Mouse (Mus musculus): ENCODE measurements around the gene Rasl10b.

Rasl10b gene

DNA sequence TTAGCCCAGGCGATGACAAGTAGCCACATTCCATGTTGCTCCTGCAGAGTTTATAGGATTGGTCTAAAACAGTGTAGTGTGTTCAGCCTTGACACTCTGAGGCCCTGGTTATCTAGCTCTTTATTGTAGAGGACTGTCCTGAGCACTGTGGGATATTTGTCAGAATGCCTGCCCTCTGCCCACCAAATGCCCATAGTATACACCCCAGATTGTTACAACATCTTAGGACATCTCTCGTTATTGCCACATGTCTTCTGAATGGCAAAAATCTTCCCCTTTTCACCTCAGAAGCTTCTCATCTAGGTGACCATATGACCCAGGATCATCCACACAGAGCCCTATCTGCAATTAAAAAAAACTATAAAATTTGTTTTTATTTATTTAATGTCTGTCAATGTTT lies 23.6 kb downstream of the Rasl10b start:
- DNase-seq (ENCODE audit: low spot score in 2 of 2): no peak

DNA sequence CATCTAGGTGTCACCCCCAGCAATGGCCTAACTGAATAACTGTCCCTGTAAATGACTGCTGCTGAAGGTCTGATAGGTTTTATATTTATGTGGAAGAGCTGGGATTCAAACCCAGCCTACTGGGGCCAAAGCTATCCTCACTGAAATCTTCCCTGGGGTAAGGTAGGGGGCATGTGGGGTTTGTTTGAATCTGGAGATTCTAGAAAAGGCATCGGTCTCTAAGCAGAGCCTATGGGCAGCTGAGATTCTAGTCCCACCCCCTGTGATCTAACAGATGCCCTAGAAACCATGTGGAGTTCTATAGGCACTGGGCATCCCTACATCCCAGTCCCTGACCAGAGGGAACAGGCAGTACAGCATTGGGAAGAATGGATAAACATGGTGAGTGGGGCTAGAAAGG lies 28.4 kb downstream of the Rasl10b start, which contains the start of gene 1700020L24Rik:
Gene 1700020L24Rik, plus strand, starts transcription at position 301 of the 400 bp plus-strand sequence.
- no peak for DNase-seq (ENCODE audit: low spot score in 2 of 2)

DNA sequence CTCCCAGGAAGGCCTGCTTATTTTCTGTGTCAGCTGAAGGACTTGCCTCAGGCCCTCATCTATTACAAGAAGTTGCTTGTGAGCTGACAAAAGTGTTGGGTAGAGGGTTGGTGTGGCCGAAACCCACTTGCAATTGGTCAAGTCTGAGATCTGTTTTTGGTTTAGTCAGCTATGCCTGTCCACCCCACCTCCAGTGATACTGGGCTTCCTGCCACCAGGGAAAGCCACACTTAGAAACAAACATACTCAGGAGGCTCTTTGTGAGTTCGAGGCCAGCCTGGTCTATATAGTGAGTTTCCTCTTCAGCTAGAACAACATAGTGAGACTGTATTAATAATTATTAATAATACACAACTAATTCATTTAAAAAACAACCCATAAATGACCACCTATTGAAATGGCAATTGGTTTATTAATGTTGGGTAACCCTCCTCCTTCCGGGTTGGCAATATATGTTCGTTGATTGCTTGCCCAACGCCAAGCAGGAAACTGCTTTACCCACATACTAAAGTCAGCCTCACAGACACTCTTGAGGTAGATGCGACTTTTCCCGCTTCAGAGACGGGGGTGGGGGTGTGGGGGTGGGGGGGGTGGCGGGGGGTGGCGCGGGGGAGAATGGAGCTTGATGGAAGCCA lies 30.6 kb downstream of the Rasl10b start:
- DNase-seq (ENCODE audit: low spot score in 2 of 2): no peak

DNA sequence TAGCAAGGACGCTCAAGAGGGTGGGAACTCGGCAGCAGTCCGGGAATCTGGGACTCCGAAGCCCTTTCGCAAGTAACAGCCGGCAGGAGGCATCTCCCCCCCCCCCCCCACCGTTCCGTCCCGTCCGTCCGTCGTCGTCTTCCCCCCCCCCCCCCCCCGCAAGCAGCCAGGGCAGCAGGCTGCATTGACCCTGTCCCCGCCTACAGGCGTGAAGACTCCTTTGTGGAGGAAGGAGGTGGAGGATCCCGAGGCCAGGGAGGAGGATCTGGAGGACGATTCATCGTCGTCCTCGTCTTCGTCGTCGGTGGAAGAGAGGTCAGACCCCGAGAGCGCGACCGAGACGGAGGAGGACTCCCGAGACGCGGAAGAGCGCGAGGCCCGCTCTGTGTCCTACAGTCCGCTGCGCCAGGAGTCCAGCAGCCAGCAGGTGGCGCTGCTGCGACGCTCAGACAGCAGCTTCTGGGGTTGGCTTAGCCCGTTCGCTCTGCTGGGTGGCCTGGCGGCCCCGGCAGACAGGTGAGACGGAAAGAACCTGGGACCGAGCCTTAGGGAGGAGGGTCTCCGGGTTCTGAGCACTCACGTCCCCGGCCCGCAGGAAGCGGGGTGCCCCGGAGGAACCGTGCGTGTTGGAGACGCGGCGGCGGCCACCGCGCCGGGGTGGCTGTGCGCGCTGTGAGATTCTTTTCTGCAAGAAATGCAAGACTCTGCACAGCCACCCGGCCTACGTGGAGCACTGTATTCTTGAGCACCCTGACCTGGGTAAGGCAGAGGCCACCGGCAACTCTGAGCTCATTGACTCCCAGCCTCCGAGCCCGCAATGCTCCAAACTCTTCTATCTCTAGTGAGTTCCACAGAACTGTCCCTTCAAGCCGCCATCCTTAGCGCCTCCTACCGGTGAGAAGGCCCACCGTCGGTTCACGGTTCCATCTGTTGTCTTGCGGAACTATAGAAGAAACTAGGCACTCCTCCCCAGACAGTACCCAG lies 31.4 kb downstream of the Rasl10b start:
- DNase-seq (ENCODE audit: low spot score in 2 of 2): peak; percentile 81 to 84

DNA sequence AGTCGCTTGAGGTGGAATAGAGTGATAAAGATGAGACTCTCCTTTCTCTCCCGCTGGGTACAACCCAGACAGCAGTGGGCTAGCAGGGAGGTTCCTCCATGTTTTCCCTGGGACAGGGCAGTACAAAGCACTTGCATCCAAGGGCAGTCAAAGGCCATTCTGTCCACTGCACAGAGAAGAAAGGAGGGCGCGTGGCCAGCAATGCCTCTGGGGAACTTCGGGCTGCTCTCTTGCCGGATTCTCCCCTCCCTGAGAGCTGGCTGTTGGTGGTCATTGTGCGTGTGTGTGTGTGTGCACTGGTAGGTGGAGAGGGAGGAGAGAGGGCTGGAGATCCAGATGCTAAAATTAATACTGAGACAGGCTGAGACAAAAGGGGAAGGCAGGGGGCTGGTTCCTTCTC lies 32.3 kb downstream of the Rasl10b start:
- no peak for DNase-seq (ENCODE audit: low spot score in 2 of 2)

GRCm38 (mm10) chr11:83442596-83443267 lies 33.8 kb downstream of the Rasl10b start:
- DNase-seq (ENCODE audit: low spot score in 2 of 2): peak; percentile 41 to 54

DNA sequence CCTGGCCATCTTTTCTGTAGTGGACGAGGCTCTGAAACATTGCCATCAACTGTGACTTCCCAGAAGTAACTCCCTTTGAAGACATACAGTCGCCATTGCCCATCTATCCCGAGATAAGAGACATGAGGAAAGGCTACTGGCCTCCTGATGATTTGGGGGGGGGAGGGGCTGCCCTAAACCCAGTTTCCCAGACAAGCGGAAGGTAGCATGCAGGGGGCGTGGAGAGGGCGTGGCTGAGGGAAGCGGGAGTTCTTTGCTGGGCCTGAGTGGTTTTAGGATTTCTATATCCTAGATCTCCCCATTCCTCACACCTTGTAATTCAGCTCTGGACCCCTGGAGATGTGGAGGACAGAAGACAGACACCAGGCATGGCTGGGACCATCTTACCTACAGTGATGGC lies 34.9 kb downstream of the Rasl10b start:
- no peak for DNase-seq (ENCODE audit: low spot score in 2 of 2)

DNA sequence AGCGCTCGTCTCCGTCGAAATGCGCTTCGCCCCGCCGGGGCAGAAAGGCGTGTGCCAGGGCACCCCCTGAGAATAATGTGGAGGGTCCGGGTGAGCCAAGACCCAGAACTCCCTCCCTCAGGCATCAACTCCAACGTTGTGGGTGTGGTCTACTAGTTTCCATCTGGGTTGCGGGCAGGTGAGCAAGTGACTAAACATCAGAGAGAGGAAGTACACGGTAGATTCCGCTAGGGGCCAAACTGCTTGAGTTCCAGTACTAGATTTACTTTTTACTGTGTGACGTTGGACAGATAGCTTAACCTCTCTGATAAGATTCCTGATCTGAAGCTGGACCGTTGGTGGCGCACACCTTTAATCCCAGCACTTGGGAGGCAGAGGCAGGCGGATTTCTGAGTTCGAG lies 36.1 kb downstream of the Rasl10b start:
- no peak for DNase-seq (ENCODE audit: low spot score in 2 of 2)

DNA sequence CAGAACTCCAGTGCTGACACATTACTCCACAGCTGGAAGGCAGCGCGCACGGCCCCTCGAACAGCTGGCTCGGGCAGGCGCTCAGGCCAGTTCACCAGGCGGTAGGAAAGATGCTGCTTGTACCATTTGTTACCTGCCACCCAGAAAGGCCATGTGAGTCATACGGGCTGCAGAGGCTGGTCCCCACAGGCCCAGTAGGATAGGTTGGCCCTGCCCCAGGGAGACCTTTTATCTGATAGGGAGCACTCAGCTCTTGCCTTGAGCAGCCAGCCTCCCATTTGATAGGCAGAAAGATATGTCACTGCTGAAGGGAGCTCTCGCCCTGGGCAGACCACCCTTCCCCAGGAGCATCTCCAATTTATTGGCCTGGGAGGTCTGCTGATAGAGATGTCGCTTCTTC lies 38.7 kb downstream of the Rasl10b start:
- DNase-seq (ENCODE audit: low spot score in 2 of 2): no peak

DNA sequence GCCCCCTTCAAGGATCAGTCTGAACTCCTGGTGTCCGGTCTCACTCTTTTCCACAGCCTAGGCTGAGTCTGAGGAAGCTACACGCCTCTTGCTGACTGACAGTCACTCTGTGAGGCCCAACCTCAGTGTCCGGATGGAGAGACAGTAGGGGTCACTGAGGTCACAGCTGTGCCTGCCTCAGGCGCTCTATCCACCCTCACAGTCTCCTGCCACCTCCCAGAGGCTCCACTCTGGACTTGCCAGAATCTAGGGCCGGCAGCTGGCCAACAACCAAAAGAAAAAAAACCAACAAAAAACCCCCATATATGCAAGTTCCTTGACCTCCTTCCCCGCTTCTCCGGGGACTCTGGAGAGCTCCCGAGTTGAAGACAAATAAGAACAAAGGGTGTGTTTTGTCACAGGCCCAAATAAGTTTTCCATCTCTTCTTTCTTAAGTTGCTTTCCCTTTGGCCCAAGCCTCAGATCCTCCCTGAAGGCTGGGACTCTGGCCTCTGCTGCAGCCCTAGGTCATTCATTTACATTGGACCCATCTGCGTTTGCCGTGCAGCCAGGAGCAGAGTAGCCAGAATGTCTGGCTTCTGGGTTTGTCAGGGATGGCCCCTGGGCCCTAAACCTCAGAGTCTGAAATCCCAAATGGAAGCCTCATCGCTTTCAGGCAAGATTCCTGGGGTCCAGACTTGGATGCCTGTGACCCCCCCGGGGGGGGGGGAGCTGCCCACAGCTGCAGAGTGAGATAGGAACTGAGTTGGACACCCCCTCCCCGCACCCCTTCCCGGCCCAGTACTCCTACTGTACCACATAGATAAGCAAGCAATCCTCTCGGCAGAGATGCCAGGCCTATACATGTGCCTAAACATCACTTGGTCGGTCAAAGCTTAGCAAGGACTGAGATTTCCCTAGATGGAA lies 39.3 kb downstream of the Rasl10b start:
- no peak for DNase-seq (ENCODE audit: low spot score in 2 of 2)

- no peak for DNase-seq (ENCODE audit: low spot score in 2 of 2)
These were observed 39.9 kb downstream of the Rasl10b start for GRCm38 (mm10) chr11:83448927-83449236.

GRCm38 (mm10) chr11:83449298-83449697 lies 40.4 kb downstream of the Rasl10b start:
- no peak for DNase-seq (ENCODE audit: low spot score in 2 of 2)

DNA sequence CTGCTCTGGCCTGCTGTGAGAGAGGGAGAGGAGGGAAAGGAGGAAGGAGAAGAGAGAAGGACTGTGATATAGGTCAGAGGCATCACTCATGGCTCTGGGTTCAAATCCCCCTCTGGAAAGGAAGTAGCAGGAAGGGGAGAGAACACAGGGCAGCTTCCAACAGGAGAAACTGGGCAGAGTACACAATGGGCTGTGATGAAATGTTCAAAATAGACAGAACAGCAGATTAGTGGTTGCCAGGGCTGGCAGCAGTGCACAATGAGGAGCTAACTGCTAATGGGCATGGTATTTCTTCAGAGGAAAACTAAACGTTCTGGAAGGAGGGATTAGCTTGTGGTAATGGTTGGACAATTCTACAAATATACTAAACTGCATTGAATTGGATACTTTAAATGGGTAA lies 41.6 kb downstream of the Rasl10b start:
- no peak for DNase-seq (ENCODE audit: low spot score in 2 of 2)

GRCm38 (mm10) chr11:83451281-83451680 lies 42.3 kb downstream of the Rasl10b start:
- no peak for DNase-seq (ENCODE audit: low spot score in 2 of 2)

DNA sequence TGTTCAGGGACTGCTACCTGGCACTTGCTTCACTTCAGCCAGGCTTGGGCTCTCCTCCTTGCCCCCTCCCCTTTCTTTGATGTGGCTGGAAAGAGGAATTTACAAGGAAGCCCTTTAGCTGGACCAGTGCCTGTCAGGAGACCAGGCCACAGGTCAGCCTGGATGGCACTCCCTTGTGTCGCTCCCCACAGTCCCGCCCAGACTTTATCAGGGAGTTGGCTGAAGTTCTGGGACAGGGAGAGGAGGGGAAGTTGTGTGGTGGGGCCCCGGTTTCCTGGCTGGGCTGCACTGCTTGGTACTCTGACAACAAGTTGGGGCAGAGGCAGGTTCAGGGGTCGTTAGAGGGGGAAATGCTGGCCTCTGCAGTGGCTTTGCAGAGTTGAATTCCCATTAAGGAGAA lies 45.6 kb downstream of the Rasl10b start:
- DNase-seq (ENCODE audit: low spot score in 2 of 2): no peak

GRCm38 (mm10) chr11:83455608-83456007 lies 46.7 kb downstream of the Rasl10b start:
- DNase-seq (ENCODE audit: low spot score in 2 of 2): no peak

DNA sequence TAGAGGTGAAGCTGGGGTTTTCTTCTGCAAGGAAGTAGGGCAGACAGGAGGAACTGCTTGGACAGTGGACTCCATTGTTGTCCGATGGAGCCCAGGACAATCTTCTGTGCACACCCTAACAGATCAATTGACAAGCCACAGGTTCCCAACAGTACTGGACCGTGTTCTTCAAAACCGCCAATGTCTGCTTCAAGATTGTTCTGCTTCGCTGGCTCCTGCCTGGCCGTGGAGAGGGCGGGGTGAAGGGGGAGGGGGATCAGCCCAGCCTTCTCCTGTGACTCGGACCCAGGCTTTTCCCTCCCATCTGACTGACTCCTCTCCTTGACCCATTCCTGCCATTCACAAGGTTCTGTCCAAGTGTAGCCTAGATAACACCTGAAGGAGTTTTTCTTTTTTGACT lies 48.3 kb downstream of the Rasl10b start:
- DNase-seq (ENCODE audit: low spot score in 2 of 2): no peak

- DNase-seq (ENCODE audit: low spot score in 2 of 2): no peak
These were observed 49.1 kb downstream of the Rasl10b start for GRCm38 (mm10) chr11:83457912-83458601.

GRCm38 (mm10) chr11:83461462-83462027 lies 52.6 kb downstream of the Rasl10b start:
- no peak for DNase-seq (ENCODE audit: low spot score in 2 of 2)

GRCm38 (mm10) chr11:83462711-83463244 lies 53.8 kb downstream of the Rasl10b start, which contains the start of gene Mmp28:
Gene Mmp28, minus strand, starts transcription at chr11:83463071.
- DNase-seq (ENCODE audit: low spot score in 2 of 2): peak in 1 of 2 experiments; percentile 35

Data from spleen, postnatal 36 days (tissue).